Mouse (Mus musculus) CH12.LX (cell line): ENCODE data around the gene 4932438H23Rik. TPM values are rescaled to one million over a fixed set of nuclear protein-coding genes. Genes with fewer than 3 reads are reported as not detected.
A peak's percentile ranks its signal among the peaks of the same experiment; 100 is the strongest.

Experiments
- DNase-seq: peaks from one replicate; pipeline ENCODE4 v3.0.0-alpha.2; 2013; ENCODE audit errors: extremely low read depth
- H3K27ac ChIP-seq: 2 replicates; pipeline ENCODE4 v1.5.1; 2012; ENCODE audit warnings: low read depth, mild to moderate bottlenecking, control low read depth, moderate library complexity; ENCODE audit not compliant: insufficient read depth
- H3K27me3 ChIP-seq: replicated peaks from 2 replicates; pipeline ENCODE3; 2012; ENCODE audit warnings: inconsistent platforms
- H3K36me3 ChIP-seq, 2 experiments: replicated peaks in 1 of 2; 2 replicates each; pipeline versions ENCODE3 to v1.6.1; 2012; ENCODE audit warnings: inconsistent platforms in 1 of 2, low read length in 1 of 2, mild to moderate bottlenecking in 1 of 2, mixed read lengths in 1 of 2, moderate library complexity in 1 of 2; ENCODE audit not compliant: control insufficient read depth in 1 of 2, insufficient read depth in 1 of 2
- H3K4me1 ChIP-seq, 2 experiments: 2 replicates each; pipeline ENCODE4 v1.6.1; 2012; ENCODE audit warnings: inconsistent platforms in 1 of 2, moderate library complexity in 1 of 2; ENCODE audit not compliant: insufficient read depth in 2 of 2, control insufficient read depth in 1 of 2
- H3K4me2 ChIP-seq: 2 replicates; pipeline ENCODE4 v1.6.1; 2012; ENCODE audit warnings: low read depth, mild to moderate bottlenecking, control low read depth; ENCODE audit not compliant: poor library complexity, insufficient read depth, severe bottlenecking
- H3K4me3 ChIP-seq, 3 experiments: fragments of 150-350 bp in 1 of 3; sonication (generic) in 1 of 3; replicated peaks in 1 of 3; 2 replicates each; pipeline versions ENCODE3 to v1.5.1; 2011 to 2012; ENCODE audit warnings: low read depth in 2 of 3, low read length in 2 of 3, mild to moderate bottlenecking in 2 of 3, moderate library complexity in 2 of 3, control low read depth in 1 of 3, improper control_type of control experiment in 1 of 3, inconsistent platforms in 1 of 3, mixed read lengths in 1 of 3; ENCODE audit not compliant: poor library complexity in 1 of 3
- H3K79me2 ChIP-seq: replicated peaks from 2 replicates; pipeline ENCODE4 v1.6.1; 2012; ENCODE audit warnings: mild to moderate bottlenecking, moderate library complexity; ENCODE audit not compliant: control insufficient read depth, poor library complexity, insufficient read depth, severe bottlenecking; ENCODE audit errors: extremely low read depth
- H3K9ac ChIP-seq: 2 replicates; pipeline ENCODE4 v1.6.1; 2012; ENCODE audit warnings: low read depth, mild to moderate bottlenecking, control low read depth, moderate library complexity; ENCODE audit not compliant: insufficient read depth
- H3K9me3 ChIP-seq: replicated peaks from 2 replicates; pipeline ENCODE3; 2012; ENCODE audit warnings: low read length, inconsistent platforms, mixed read lengths
- CHD1 ChIP-seq: IDR thresholded peaks from 2 replicates; pipeline ENCODE4 v1.6.1; 2012; ENCODE audit warnings: low read depth, low read length, improper control_type of control experiment, inconsistent platforms
- CTCF ChIP-seq, 2 experiments: IDR thresholded peaks in 1 of 2; conservative IDR thresholded peaks in 1 of 2; 2 replicates each; pipeline ENCODE4 v1.5.1; 2011 to 2012; ENCODE audit warnings: low read depth in 2 of 2, low read length in 2 of 2, improper control_type of control experiment in 1 of 2, inconsistent platforms in 1 of 2, mild to moderate bottlenecking in 1 of 2, moderate library complexity in 1 of 2
- E2F4 ChIP-seq: IDR thresholded peaks from 2 replicates; pipeline ENCODE4 v1.6.1; 2011; ENCODE audit warnings: low read depth, low read length, improper control_type of control experiment; ENCODE audit not compliant: insufficient replicate concordance
- ETS1 ChIP-seq: conservative IDR thresholded peaks from 2 replicates; pipeline ENCODE4 v1.6.1; 2012; ENCODE audit warnings: low read depth, mild to moderate bottlenecking, inconsistent platforms, low read length, improper control_type of control experiment, moderate library complexity
- HCFC1 ChIP-seq: IDR thresholded peaks from 2 replicates; pipeline ENCODE4 v1.6.1; 2012; ENCODE audit warnings: low read depth, mild to moderate bottlenecking, inconsistent platforms, low read length, improper control_type of control experiment
- IRF4 ChIP-seq: IDR thresholded peaks from 2 replicates; pipeline ENCODE4 v1.6.1; 2014; ENCODE audit warnings: low read depth, mild to moderate bottlenecking, inconsistent platforms, low read length, improper control_type of control experiment
- JUN ChIP-seq: IDR thresholded peaks from 2 replicates; pipeline ENCODE4 v1.6.1; 2011; ENCODE audit warnings: low read depth, mild to moderate bottlenecking, low read length, improper control_type of control experiment, moderate library complexity; ENCODE audit not compliant: insufficient read depth
- JUND ChIP-seq: conservative IDR thresholded peaks from 2 replicates; pipeline ENCODE4 v1.6.1; 2011; ENCODE audit warnings: low read depth, low read length, improper control_type of control experiment
- KAT2A ChIP-seq: IDR thresholded peaks from 2 replicates; pipeline ENCODE4 v1.6.1; 2012; ENCODE audit warnings: low read length, improper control_type of control experiment, inconsistent platforms; ENCODE audit not compliant: insufficient replicate concordance
- MAFK ChIP-seq: IDR thresholded peaks from 2 replicates; pipeline ENCODE4 v1.6.1; 2011; ENCODE audit warnings: low read length, improper control_type of control experiment; ENCODE audit not compliant: insufficient replicate concordance
- MAZ ChIP-seq: IDR thresholded peaks from 2 replicates; pipeline ENCODE4 v1.6.1; 2012; ENCODE audit warnings: low read depth, mild to moderate bottlenecking, inconsistent platforms, low read length, improper control_type of control experiment, moderate library complexity
- MEF2A ChIP-seq: IDR thresholded peaks from 2 replicates; pipeline ENCODE4 v1.6.1; 2014; ENCODE audit warnings: low read depth, mild to moderate bottlenecking, inconsistent platforms, low read length, improper control_type of control experiment, borderline replicate concordance
- MXI1 ChIP-seq: IDR thresholded peaks from 2 replicates; pipeline ENCODE4 v1.6.1; 2011; ENCODE audit warnings: mild to moderate bottlenecking, low read depth, low read length, improper control_type of control experiment
- PAX5 ChIP-seq: IDR thresholded peaks from 2 replicates; pipeline ENCODE4 v1.6.1; 2012; ENCODE audit warnings: low read length, inconsistent platforms, mixed read lengths
- POLR2AphosphoS2 ChIP-seq: IDR thresholded peaks from 2 replicates; pipeline ENCODE4 v1.6.1; 2011; ENCODE audit warnings: low read depth, low read length, improper control_type of control experiment
- RCOR1 ChIP-seq: conservative IDR thresholded peaks from 2 replicates; pipeline ENCODE4 v1.6.1; 2012; ENCODE audit warnings: low read depth, mild to moderate bottlenecking, inconsistent platforms, low read length, improper control_type of control experiment
- TBP ChIP-seq: conservative IDR thresholded peaks from 2 replicates; pipeline ENCODE4 v1.6.1; 2011; ENCODE audit warnings: low read depth, low read length, improper control_type of control experiment
- TCF12 ChIP-seq: IDR thresholded peaks from 2 replicates; pipeline ENCODE4 v1.6.1; 2014; ENCODE audit warnings: low read depth, mild to moderate bottlenecking, inconsistent platforms, low read length, improper control_type of control experiment
- USF1 ChIP-seq: IDR thresholded peaks from 2 replicates; pipeline ENCODE4 v1.6.1; 2014; ENCODE audit warnings: low read depth, mild to moderate bottlenecking, inconsistent platforms, low read length, improper control_type of control experiment
- ZC3H11A ChIP-seq: IDR thresholded peaks from 2 replicates; pipeline ENCODE4 v1.6.1; 2012; ENCODE audit warnings: low read depth, mild to moderate bottlenecking, inconsistent platforms, low read length, improper control_type of control experiment
- ZMIZ1 ChIP-seq: IDR thresholded peaks from 2 replicates; pipeline ENCODE4 v1.6.1; 2012; ENCODE audit warnings: low read depth, mild to moderate bottlenecking, inconsistent platforms, low read length, improper control_type of control experiment
- dilution Hi-C: fragments of 300-500 bp; cut with MboI; formaldehyde crosslinking; loops from 2 replicates; pipeline ENCODE4 v1.14.3; 2020; ENCODE audit warnings: low sequenced_read_pairs; ENCODE audit not compliant: extremely low pct_unique_long_range_greater_than_20kb, extremely low pct_ligation_motif_present
- in situ Hi-C: fragments of 300-500 bp; cut with MboI; formaldehyde crosslinking; loops from 3 replicates; pipeline ENCODE4 v1.14.3; 2019; ENCODE audit warnings: low sequenced_read_pairs, low pct_ligation_motif_present, low pct_unique_long_range_greater_than_20kb, mixed read lengths
- polyA plus RNA-seq: library from polyadenylated mRNA; unstranded; fragments of >175 nt; gene quantifications from 2 replicates; pipeline ENCODE4 v1.2.1, GENCODE M21; 2012; ENCODE audit warnings: low read depth; ENCODE audit not compliant: insufficient read length
- total RNA-seq, 2 experiments: library from RNA; depleted of rRNA; stranded (reverse); fragments of 300-350 nt in 1 of 2; fragments of >200 nt in 1 of 2; gene quantifications; 2 replicates each; pipeline ENCODE4 v1.2.3; 2012 to 2014

4932438H23Rik gene
- total and polyA plus RNA-seq, 3 experiments: not detected

- Histone ChIP-seq H3K4me1 (no peaks in the 10 kb centered on the region), H3K27me3 (peaks cover 72% of the 10 kb centered on the region), H3K27ac (no peak overlapping the region), H3K36me3 (no peaks in the 10 kb centered on the region), H3K4me3 (no peak overlapping the region), H3K79me2 (no peaks in the 10 kb centered on the region), H3K4me2 (no peak overlapping the region), H3K9ac (no peak overlapping the region), H3K9me3 (peaks cover 12% of the 10 kb centered on the region)
- DNase-seq: no peak
- dilution Hi-C loops: no loop called here
- in situ Hi-C loops: no loop called here
- TF ChIP-seq JUN: no peak
- no peak for TF ChIP-seq RCOR1
- TF ChIP-seq JUND: no peak
- TF ChIP-seq IRF4: no peak
- no peak for TF ChIP-seq TCF12
- TF ChIP-seq CHD1: no peak
- no peak for TF ChIP-seq ZMIZ1
- TF ChIP-seq PAX5: no peak
- no peak for TF ChIP-seq E2F4
- no peak for TF ChIP-seq USF1
- TF ChIP-seq CTCF (conservative IDR thresholded peaks at IDR 0.05 in 1 of 2, IDR thresholded peaks at IDR 0.05 in 1 of 2; ENCODE audit: low read depth in 2 of 2, low read length in 2 of 2): no peak
- no peak for TF ChIP-seq POLR2AphosphoS2
- TF ChIP-seq MAZ: no peak
- no peak for TF ChIP-seq KAT2A
- no peak for TF ChIP-seq MXI1
- TF ChIP-seq TBP: no peak
- no peak for TF ChIP-seq ETS1
- no peak for TF ChIP-seq HCFC1
- no peak for TF ChIP-seq MEF2A
- no peak for TF ChIP-seq ZC3H11A
Measured at GRCm38 (mm10) chr16:91116696-91117095, 21.8 kb upstream of the 4932438H23Rik start.

GRCm38 (mm10) chr16:91116006-91116405 is 21.1 kb upstream of the 4932438H23Rik start:
- dilution Hi-C loops (no loop called here), in situ Hi-C loops (no loop called here)
- Histone ChIP-seq H3K27ac (no peak overlapping the region), H3K79me2 (no peaks in the 10 kb centered on the region), H3K27me3 (peaks cover 68% of the 10 kb centered on the region), H3K4me3 (no peak overlapping the region), H3K9ac (no peak overlapping the region), H3K4me2 (no peak overlapping the region), H3K36me3 (no peaks in the 10 kb centered on the region), H3K9me3 (peaks cover 15% of the 10 kb centered on the region)
- DNase-seq: no peak
- TF ChIP-seq MAFK (peak; percentile 67; the same call in 1 of the 2 replicates), IRF4 (no peak)
- TF ChIP-seq, all 38 proteins: peak for 1
- H3K4me1 ChIP-seq: peaks cover 0 to 3% of the 10 kb centered on the region in 2 experiments; a peak in 2 of 4 replicates
